Mouse (Mus musculus) ZHBTc4 (cell line): Measurements from ENCODE around the gene 1810062G17Rik.

Experiments
- DNase-seq: peaks from one replicate; pipeline ENCODE4 v3.0.0-alpha.2; 2011; ENCODE audit warnings: low read depth, low spot score

1810062G17Rik gene

GRCm38 (mm10) chr3:36505306-36505705, 29.6 kb downstream of the 1810062G17Rik start:
- DNase-seq: no peak

- DNase-seq: no peak
Observed at GRCm38 (mm10) chr3:36505809-36506735, 30.3 kb downstream of the 1810062G17Rik start.

DNA sequence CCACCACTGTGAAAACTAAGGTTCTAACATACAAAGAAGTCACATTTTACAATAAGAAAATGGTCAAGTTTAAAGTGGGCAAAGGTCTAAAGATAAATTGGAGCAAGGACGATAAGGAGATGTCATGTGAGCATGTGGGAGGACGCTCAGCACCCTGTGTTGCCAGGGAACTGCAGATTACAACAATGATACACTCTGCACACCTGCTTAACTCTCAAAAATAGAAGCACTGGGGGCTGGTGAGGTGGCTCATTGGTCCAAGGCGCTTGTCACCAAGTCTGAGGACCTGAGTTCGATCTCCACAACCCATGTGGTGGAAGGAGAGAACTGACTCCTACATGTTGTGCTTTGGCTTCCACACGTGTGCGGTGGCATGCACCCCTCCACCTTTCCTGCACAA, 35.8 kb downstream of the 1810062G17Rik start:
- DNase-seq: no peak

DNA sequence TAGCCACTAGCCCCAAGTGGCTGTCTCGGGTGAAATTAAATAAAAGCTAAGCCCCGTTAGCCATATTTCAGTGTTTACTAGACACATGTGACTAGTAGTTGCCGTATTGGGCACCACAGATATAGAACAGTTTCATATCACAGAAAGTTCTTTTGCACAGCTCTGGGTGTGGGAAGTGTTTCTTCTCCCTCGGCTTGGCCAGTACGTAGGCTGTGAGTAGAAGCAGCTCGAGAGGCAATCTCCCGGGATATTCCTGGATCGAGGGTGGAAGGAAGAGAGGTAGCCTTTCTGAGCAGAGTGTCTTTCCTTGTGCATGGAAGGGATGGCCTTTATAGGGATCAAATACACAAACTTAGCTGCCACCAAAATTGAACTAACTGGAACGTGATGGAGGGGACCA, 40.5 kb downstream of the 1810062G17Rik start:
- no peak for DNase-seq

DNA sequence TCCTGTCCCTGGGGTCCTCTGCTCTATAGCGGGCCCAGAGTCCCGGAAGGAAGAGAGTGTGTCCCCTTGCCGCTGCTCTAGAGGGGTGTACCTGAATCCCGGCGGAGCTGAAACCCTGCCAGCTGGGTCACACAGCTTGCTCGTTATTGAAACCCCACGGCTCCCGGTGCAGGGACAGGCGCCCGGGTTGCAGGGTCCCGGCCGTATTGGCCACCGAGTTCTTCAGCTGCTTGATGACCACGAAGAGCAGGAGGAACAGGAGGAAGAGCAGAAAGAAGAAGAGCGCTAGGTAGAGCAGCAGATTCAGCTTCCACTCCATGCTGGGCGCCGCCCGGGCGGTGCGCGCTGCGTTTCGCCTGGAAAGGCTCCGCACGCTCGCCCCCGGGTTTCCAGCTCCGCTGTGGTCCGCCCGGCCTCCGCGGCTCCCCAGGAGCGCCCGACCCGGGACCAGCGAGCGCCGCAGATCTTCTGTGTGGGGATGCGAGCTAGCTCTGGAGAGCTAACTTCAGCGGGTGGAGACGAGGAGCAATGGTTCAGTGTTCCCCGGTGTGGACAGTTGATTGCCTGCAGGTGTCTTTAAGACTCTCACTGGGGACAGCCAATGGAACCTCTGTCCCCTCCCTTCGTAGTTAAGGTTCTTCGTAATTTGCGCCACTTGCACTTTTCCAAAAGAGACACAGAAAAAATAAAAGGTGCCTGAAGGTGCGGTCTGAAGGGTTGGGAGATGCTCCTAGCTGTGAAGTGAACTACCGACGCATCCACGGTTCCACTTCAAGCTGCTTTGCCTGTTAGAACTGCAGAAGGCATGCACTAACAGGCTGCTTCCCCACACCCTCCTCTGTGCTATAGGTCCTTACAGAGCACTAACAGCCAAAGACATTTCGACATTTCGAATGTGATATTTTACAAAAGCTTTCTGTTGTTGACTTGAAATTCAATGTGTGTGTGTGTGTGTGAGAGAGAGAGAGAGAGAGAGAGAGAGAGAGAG, 45.6 kb downstream of the 1810062G17Rik start, which contains the start of gene Gm11549:
TSS of gene Gm11549 (minus strand) at position 741 of the 988 bp plus-strand sequence.
- DNase-seq: peak; percentile 42

- DNase-seq: peak; percentile 60
Observed at GRCm38 (mm10) chr3:36522137-36522536, 46.4 kb downstream of the 1810062G17Rik start.

- no peak for DNase-seq
Observed at GRCm38 (mm10) chr3:36524466-36524865, 48.7 kb downstream of the 1810062G17Rik start.

DNA sequence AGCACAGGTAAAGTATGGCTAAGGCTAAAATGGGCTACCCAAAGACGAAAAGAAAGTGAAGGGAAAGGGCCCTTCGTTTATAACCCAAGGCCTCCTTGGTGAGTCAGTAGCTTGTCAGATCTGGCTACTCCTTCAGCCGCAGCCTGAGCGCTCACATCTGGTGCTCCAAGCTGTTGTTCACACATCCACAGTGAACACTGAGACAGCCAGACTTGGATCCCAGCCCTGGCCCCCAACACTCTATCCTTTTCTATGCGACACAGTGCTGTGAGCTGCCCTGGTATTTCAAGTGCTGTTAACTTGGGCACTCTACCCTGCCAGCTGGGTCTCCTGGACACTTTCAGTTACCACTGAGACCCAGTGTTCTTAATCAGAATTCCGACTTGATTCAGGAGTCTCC, 54.6 kb downstream of the 1810062G17Rik start:
- no peak for DNase-seq

DNA sequence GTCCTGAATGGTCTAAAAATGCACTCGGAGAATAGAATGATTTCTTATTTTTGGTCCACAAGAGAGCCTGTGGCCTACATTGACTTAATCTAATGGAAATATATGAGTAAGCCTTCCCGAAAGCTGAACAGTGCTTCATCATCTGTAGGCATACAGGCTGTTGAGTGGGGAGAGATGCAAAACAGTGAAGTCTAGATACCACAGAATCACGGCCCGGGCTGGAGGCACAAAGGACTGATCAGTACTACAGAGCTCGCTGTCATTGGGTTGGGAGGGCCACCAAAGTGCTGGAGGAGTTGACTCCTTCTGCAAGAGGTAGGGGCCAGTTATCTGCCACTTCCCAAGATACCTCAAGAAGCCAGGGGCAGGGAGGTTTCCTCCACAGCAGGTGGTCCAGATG, 55.0 kb downstream of the 1810062G17Rik start:
- peak; percentile 66 for DNase-seq

DNA sequence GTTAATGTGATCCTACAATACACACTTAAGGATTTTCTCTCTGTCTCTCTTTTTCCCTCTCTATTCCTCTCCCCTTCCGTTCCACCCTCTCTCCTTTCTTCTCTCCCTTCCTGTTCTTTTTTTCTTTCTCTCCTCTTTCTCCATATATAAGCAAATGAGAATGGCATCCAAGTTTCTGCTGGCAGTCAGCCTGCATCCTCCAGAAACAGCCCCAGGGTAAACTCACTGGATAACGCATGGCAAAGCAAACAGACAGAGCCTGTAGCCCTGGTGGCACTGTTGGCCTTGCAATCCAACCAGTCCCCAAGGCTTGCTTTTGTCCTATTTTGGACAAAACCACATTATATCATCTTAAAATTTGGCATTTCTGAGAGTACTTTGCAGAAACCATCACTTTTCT, 55.5 kb downstream of the 1810062G17Rik start:
- DNase-seq: no peak
